Comparison of ENCODE assay signal across 9 mouse cellular contexts in genomic region chr11:97805662-97806612, GRCm38 (mm10). TPM values are rescaled to one million over a fixed set of nuclear protein-coding genes. Genes with fewer than 3 reads are reported as not detected.
A peak's percentile ranks its signal among the peaks of the same experiment; 100 is the strongest.
DNase-seq lines count a peak whose midpoint lies in the region; ATAC-seq lines count a peak whose summit lies in the region.
"Had no signal": no experiment of that assay in that cellular context is flagged by ENCODE, and none has a peak within 500 bp of the region (broad histone marks: within the 10 kb centered on the region; RNA-seq: fewer than 3 reads in every experiment).

No protein-coding gene starts in this region.

- H3K9ac ChIP-seq in embryonic facial prominence, embryonic 13.5 days = peak overlapping the region; percentile 51; the same call in 1 of the 2 replicates
- peak overlapping the region; percentile 47 for H3K9ac ChIP-seq in hindbrain, embryonic 16.5 days (ENCODE audit: low read depth, low read length)
- H3K9ac ChIP-seq in midbrain, embryonic 11.5 days (ENCODE audit: low read length) = no peak overlapping the region

- peak; percentile 29 for DNase-seq in gastrocnemius, postnatal 14 days
- no peak for DNase-seq in gastrocnemius, adult 8-10 months (ENCODE audit: low spot score in 2 of 2)
- DNase-seq in midbrain, embryonic 11.5 days (ENCODE audit: low spot score, missing footprints) = peak; percentile 89
- DNase-seq in adipocyte (ENCODE audit: low spot score) = no peak
- DNase-seq in right cerebral cortex, postnatal 25 days = no peak
- DNase-seq in left cerebral cortex, postnatal 36 days (ENCODE audit: low spot score in 2 of 2) = no peak

- H3K36me3 ChIP-seq in embryonic facial prominence, embryonic 13.5 days = peaks cover 36% of the 10 kb centered on the region
- H3K36me3 ChIP-seq in hindbrain, embryonic 16.5 days (ENCODE audit: control insufficient read depth, insufficient read depth, low read length) = peaks cover 13% of the 10 kb centered on the region
- no peaks in the 10 kb centered on the region for H3K36me3 ChIP-seq in midbrain, embryonic 11.5 days (ENCODE audit: control insufficient read depth, insufficient read depth, low read length)

- 38% methylated on average over 15 of the region's 15 CpGs for WGBS in embryonic facial prominence, embryonic 13.5 days
- 29% methylated on average over 15 of the region's 15 CpGs for WGBS in hindbrain, embryonic 16.5 days
- 49% methylated on average over 15 of the region's 15 CpGs for WGBS in midbrain, embryonic 11.5 days

- peak overlapping the region; percentile 62 for H3K4me2 ChIP-seq in embryonic facial prominence, embryonic 13.5 days
- H3K4me2 ChIP-seq in hindbrain, embryonic 16.5 days (ENCODE audit: low read length) = peak overlapping the region; percentile 45
- H3K4me2 ChIP-seq in midbrain, embryonic 11.5 days = no peak overlapping the region

- H3K9me3 ChIP-seq in embryonic facial prominence, embryonic 13.5 days = no peaks in the 10 kb centered on the region
- H3K9me3 ChIP-seq in hindbrain, embryonic 16.5 days (ENCODE audit: control insufficient read depth, low read length) = no peaks in the 10 kb centered on the region
- no peaks in the 10 kb centered on the region for H3K9me3 ChIP-seq in midbrain, embryonic 11.5 days (ENCODE audit: control insufficient read depth, low read length)

- no peak for ATAC-seq in embryonic facial prominence, embryonic 13.5 days (ENCODE audit: insufficient number of reproducible peaks, insufficient read depth, low FRiP score, low TSS enrichment, low read depth)
- peak; percentile 59 for ATAC-seq in hindbrain, embryonic 16.5 days
- peak; percentile 74 for ATAC-seq in midbrain, embryonic 11.5 days (ENCODE audit: low FRiP score)
- ATAC-seq: Patski had no signal

- H3K4me3 ChIP-seq in embryonic facial prominence, embryonic 13.5 days = peak overlapping the region; percentile 33
- H3K4me3 ChIP-seq in hindbrain, embryonic 16.5 days (ENCODE audit: low read length) = peak overlapping the region; percentile 16
- H3K4me3 ChIP-seq in midbrain, embryonic 11.5 days (ENCODE audit: low read depth, low read length) = no peak overlapping the region

- peaks cover 87% of the 10 kb centered on the region for H3K4me1 ChIP-seq in embryonic facial prominence, embryonic 13.5 days
- H3K4me1 ChIP-seq in hindbrain, embryonic 16.5 days (ENCODE audit: control insufficient read depth, insufficient read depth, low read depth, low read length) = peaks cover 83% of the 10 kb centered on the region
- peaks cover 57% of the 10 kb centered on the region for H3K4me1 ChIP-seq in midbrain, embryonic 11.5 days (ENCODE audit: control insufficient read depth, insufficient read depth, low read length)

- H3K27ac ChIP-seq in embryonic facial prominence, embryonic 13.5 days = peak overlapping the region; percentile 93
- peak overlapping the region; percentile 82 for H3K27ac ChIP-seq in hindbrain, embryonic 16.5 days (ENCODE audit: low read depth, low read length)
- no peak overlapping the region for H3K27ac ChIP-seq in midbrain, embryonic 11.5 days (ENCODE audit: low read depth, low read length)

- intact Hi-C loops in gastrocnemius, postnatal 14 days (cut with DNase I; ENCODE audit: low total_unique reads) = no loop called here
- intact Hi-C loops in left cerebral cortex, postnatal 36 days (cut with DNase I) = no loop called here

- H3K27me3 ChIP-seq in embryonic facial prominence, embryonic 13.5 days = no peaks in the 10 kb centered on the region
- H3K27me3 ChIP-seq in hindbrain, embryonic 16.5 days (replicated peaks; ENCODE audit: control insufficient read depth, insufficient read depth, low read length) = no peaks in the 10 kb centered on the region
- H3K27me3 ChIP-seq in midbrain, embryonic 11.5 days (ENCODE audit: control insufficient read depth, insufficient read depth, low read length) = no peaks in the 10 kb centered on the region
- H3K27me3 ChIP-seq: Patski had no signal

RNA-seq across cellular contexts. Expression of gene Lasp1, which starts 7.1 kb away (rescaled TPM):
- 10 to 100 TPM; 29.9 to 39.5 TPM for total RNA-seq in gastrocnemius, postnatal 14 days (2021)
- total RNA-seq in gastrocnemius, adult 8-10 months (2022) = 10 to 100 TPM in 2 of 4 experiments, 1 to 10 TPM in 2; 5.9 to 11.2 (median 9.0) TPM
- polyA plus RNA-seq in embryonic facial prominence, embryonic 13.5 days (2015; fragmentation: Nextera tagmentation; extraction: Ambion mirVana) = 122 and 131 TPM in 2 replicates
- 176 and 191 TPM in 2 replicates for polyA plus RNA-seq in hindbrain, embryonic 16.5 days (2015; fragmentation: Nextera tagmentation; extraction: Ambion mirVana)
- polyA plus RNA-seq in midbrain, embryonic 11.5 days (2014; fragmentation: Nextera tagmentation; extraction: Ambion mirVana) = 52.6 and 59.2 TPM in 2 replicates
- 100 to 1,000 TPM; 175 to 183 TPM for total RNA-seq in left cerebral cortex, postnatal 36 days (2021)

RNA-seq across cellular contexts. Expression of gene Rpl23, which starts 23.7 kb away (rescaled TPM):
- 100 to 1,000 TPM; 607 to 676 TPM for total RNA-seq in gastrocnemius, postnatal 14 days (2021)
- 100 to 1,000 TPM; 371 to 534 (median 431) TPM for total RNA-seq in gastrocnemius, adult 8-10 months (2022)
- polyA plus RNA-seq in embryonic facial prominence, embryonic 13.5 days (2015; fragmentation: Nextera tagmentation; extraction: Ambion mirVana) = 596 and 632 TPM in 2 replicates
- polyA plus RNA-seq in hindbrain, embryonic 16.5 days (2015; fragmentation: Nextera tagmentation; extraction: Ambion mirVana) = 252 and 268 TPM in 2 replicates
- polyA plus RNA-seq in midbrain, embryonic 11.5 days (2014; fragmentation: Nextera tagmentation; extraction: Ambion mirVana) = 441 and 443 TPM in 2 replicates
- total RNA-seq in left cerebral cortex, postnatal 36 days (2021) = 100 to 1,000 TPM; 330 to 339 TPM

RNA-seq across cellular contexts. Expression of gene 1700001P01Rik, which starts 30.2 kb away (rescaled TPM):
- total RNA-seq in gastrocnemius, postnatal 14 days (2021) = not detected
- not detected for total RNA-seq in gastrocnemius, adult 8-10 months (2022)
- 0.62 and 0.84 TPM in 2 replicates for polyA plus RNA-seq in embryonic facial prominence, embryonic 13.5 days (2015; fragmentation: Nextera tagmentation; extraction: Ambion mirVana)
- polyA plus RNA-seq in hindbrain, embryonic 16.5 days (2015; fragmentation: Nextera tagmentation; extraction: Ambion mirVana) = 0.44 and 0.91 TPM in 2 replicates
- 0.47 and 0.78 TPM in 2 replicates for polyA plus RNA-seq in midbrain, embryonic 11.5 days (2014; fragmentation: Nextera tagmentation; extraction: Ambion mirVana)
- 1 to 10 TPM in 1 of 2 experiments, not detected in 1; 1.1 TPM for total RNA-seq in left cerebral cortex, postnatal 36 days (2021)

RNA-seq across cellular contexts. Expression of gene B230217C12Rik, which starts 34.6 kb away (rescaled TPM):
- 1 to 10 TPM in 1 of 2 experiments, under 1 TPM in 1; 0.84 to 1.5 TPM for total RNA-seq in gastrocnemius, postnatal 14 days (2021)
- under 1 TPM; 0.19 to 0.51 (median 0.32) TPM for total RNA-seq in gastrocnemius, adult 8-10 months (2022)
- polyA plus RNA-seq in embryonic facial prominence, embryonic 13.5 days (2015; fragmentation: Nextera tagmentation; extraction: Ambion mirVana) = 10.5 and 11.8 TPM in 2 replicates
- polyA plus RNA-seq in hindbrain, embryonic 16.5 days (2015; fragmentation: Nextera tagmentation; extraction: Ambion mirVana) = 38.2 and 40.7 TPM in 2 replicates
- 14.7 and 17.3 TPM in 2 replicates for polyA plus RNA-seq in midbrain, embryonic 11.5 days (2014; fragmentation: Nextera tagmentation; extraction: Ambion mirVana)
- total RNA-seq in left cerebral cortex, postnatal 36 days (2021) = 10 to 100 TPM; 79.9 to 81.0 TPM

RNA-seq across cellular contexts. Expression of gene Cwc25, which starts 39.6 kb away (rescaled TPM):
- total RNA-seq in gastrocnemius, postnatal 14 days (2021) = 1 to 10 TPM; 6.0 to 6.7 TPM
- 1 to 10 TPM; 3.2 to 5.9 (median 4.7) TPM for total RNA-seq in gastrocnemius, adult 8-10 months (2022)
- polyA plus RNA-seq in embryonic facial prominence, embryonic 13.5 days (2015; fragmentation: Nextera tagmentation; extraction: Ambion mirVana) = 22.5 and 23.3 TPM in 2 replicates
- polyA plus RNA-seq in hindbrain, embryonic 16.5 days (2015; fragmentation: Nextera tagmentation; extraction: Ambion mirVana) = 14.1 and 16.2 TPM in 2 replicates
- 12.6 and 15.0 TPM in 2 replicates for polyA plus RNA-seq in midbrain, embryonic 11.5 days (2014; fragmentation: Nextera tagmentation; extraction: Ambion mirVana)
- 10 to 100 TPM; 20.2 to 20.7 TPM for total RNA-seq in left cerebral cortex, postnatal 36 days (2021)

Comparison
In these comparisons a context has a peak if more than half of its experiments do, and no peak if none do; other contexts are left out.
1. DNase-seq: peak in gastrocnemius, postnatal 14 days (single experiment) and midbrain, embryonic 11.5 days (single experiment); none in gastrocnemius, adult 8-10 months (0 of 2), adipocyte (single experiment), right cerebral cortex, postnatal 25 days (single experiment) and left cerebral cortex, postnatal 36 days (0 of 2).
2. RNA of gene Lasp1, which starts 7.1 kb away (total RNA-seq): 175 to 183 TPM in left cerebral cortex, postnatal 36 days; 29.9 to 39.5 TPM in gastrocnemius, postnatal 14 days and 5.9 to 11.2 TPM in gastrocnemius, adult 8-10 months; every median in the first group is over 4 times any median in the second.